Mouse (Mus musculus): ENCODE data around the gene Calhm3.

- no peak for TF ChIP-seq GATA1 (IDR thresholded peaks at IDR 0.05; ENCODE audit: low read length)
- TF ChIP-seq TAL1 (IDR thresholded peaks at IDR 0.05; ENCODE audit: low read length): no peak
These were observed 29.4 kb downstream of the Calhm3 start for GRCm38 (mm10) chr19:47128164-47128563.

All from erythroblast, embryonic 14.5 days (primary cell).